Mouse (Mus musculus): ENCODE measurements around the gene Olfr157.
"Not testable (repeated sequence)": the region's sequence is repeated elsewhere in the genome, so short reads cannot be mapped to it uniquely, and the experiment has no call there.

Olfr157 gene

GRCm38 (mm10) chr4:43798936-43799335 lies 41.1 kb downstream of the Olfr157 start:
- DNase-seq (ENCODE audit: inconsistent ontology term): peak; percentile 9

- DNase-seq (ENCODE audit: inconsistent ontology term): not testable (repeated sequence)
These were observed 44.2 kb downstream of the Olfr157 start for GRCm38 (mm10) chr4:43795844-43796243.

GRCm38 (mm10) chr4:43795296-43795695 lies 44.7 kb downstream of the Olfr157 start:
- no peak for DNase-seq (ENCODE audit: inconsistent ontology term)

Measured in Muller cell, postnatal 12 days (primary cell).